Mouse (Mus musculus): ENCODE data around the gene Nploc4. TPM values are rescaled to one million over a fixed set of nuclear protein-coding genes. Genes with fewer than 3 reads are reported as not detected.

Gene Nploc4
- polyA plus RNA-seq, 1 experiment from 2014 or later: 41.3 TPM

- H3K4me1 ChIP-seq (ENCODE audit: control insufficient read depth, insufficient read depth, low read length): peaks cover 20% of the 10 kb centered on the region
- WGBS: 89% methylated on average over 5 of the region's 5 CpGs
- H3K36me3 ChIP-seq (ENCODE audit: control insufficient read depth, insufficient read depth, low read length): peaks cover 52% of the 10 kb centered on the region
- ATAC-seq (ENCODE audit: low FRiP score, low TSS enrichment): no peak
- DNase-seq: no peak
- H3K27me3 ChIP-seq (ENCODE audit: control insufficient read depth, insufficient read depth, low read length): no peaks in the 10 kb centered on the region
- H3K4me3 ChIP-seq (replicated peaks; ENCODE audit: low read depth, low read length): no peak overlapping the region
- H3K4me2 ChIP-seq (ENCODE audit: low read length): no peak overlapping the region
- H3K9ac ChIP-seq (replicated peaks; ENCODE audit: low read length): no peak overlapping the region
- no peak overlapping the region for H3K27ac ChIP-seq (replicated peaks; ENCODE audit: low read depth, low read length)
- no peaks in the 10 kb centered on the region for H3K9me3 ChIP-seq (ENCODE audit: control insufficient read depth, low read length)
Observed at GRCm38 (mm10) chr11:120464365-120464764, 26.9 kb upstream of the Nploc4 start.

GRCm38 (mm10) chr11:120463536-120463935 lies 26.0 kb upstream of the Nploc4 start:
- ATAC-seq (ENCODE audit: low FRiP score, low TSS enrichment) (no peak), DNase-seq (no peak)
- peaks cover 23% of the 10 kb centered on the region for H3K4me1 ChIP-seq (ENCODE audit: control insufficient read depth, insufficient read depth, low read length)
- H3K9ac ChIP-seq (replicated peaks; ENCODE audit: low read length): no peak overlapping the region
- H3K4me2 ChIP-seq (ENCODE audit: low read length): no peak overlapping the region
- no peak overlapping the region for H3K27ac ChIP-seq (replicated peaks; ENCODE audit: low read depth, low read length)
- H3K36me3 ChIP-seq (ENCODE audit: control insufficient read depth, insufficient read depth, low read length): peaks cover 49% of the 10 kb centered on the region
- 91% methylated on average over 2 of the region's 2 CpGs for WGBS
- H3K4me3 ChIP-seq (replicated peaks; ENCODE audit: low read depth, low read length): no peak overlapping the region
- no peaks in the 10 kb centered on the region for H3K27me3 ChIP-seq (ENCODE audit: control insufficient read depth, insufficient read depth, low read length)
- no peaks in the 10 kb centered on the region for H3K9me3 ChIP-seq (ENCODE audit: control insufficient read depth, low read length)

GRCm38 (mm10) chr11:120458847-120459597 lies 21.5 kb upstream of the Nploc4 start:
- Histone ChIP-seq H3K4me1 (ENCODE audit: control insufficient read depth, insufficient read depth, low read length) (peaks cover 17% of the 10 kb centered on the region), H3K9ac (replicated peaks; ENCODE audit: low read length) (peak overlapping the region; percentile 94), H3K4me2 (ENCODE audit: low read length) (peak overlapping the region; percentile 96), H3K9me3 (ENCODE audit: control insufficient read depth, low read length) (no peaks in the 10 kb centered on the region), H3K4me3 (replicated peaks; ENCODE audit: low read depth, low read length) (peak overlapping the region; percentile 90), H3K36me3 (ENCODE audit: control insufficient read depth, insufficient read depth, low read length) (peaks cover 36% of the 10 kb centered on the region), H3K27ac (replicated peaks; ENCODE audit: low read depth, low read length) (no peak overlapping the region), H3K27me3 (ENCODE audit: control insufficient read depth, insufficient read depth, low read length) (no peaks in the 10 kb centered on the region)
- no peak for DNase-seq
- 69% methylated on average over 6 of the region's 6 CpGs for WGBS
- ATAC-seq (ENCODE audit: low FRiP score, low TSS enrichment): no peak

GRCm38 (mm10) chr11:120457772-120458751 lies 20.6 kb upstream of the Nploc4 start, which contains the start of the genes Oxld1 and Ccdc137:
TSS of gene Oxld1 (minus strand) at chr11:120458068.
TSS of gene Ccdc137 (plus strand) at chr11:120458115.
- Histone ChIP-seq H3K27ac (replicated peaks; ENCODE audit: low read depth, low read length) (peak within 1 kb of the TSS; percentile 82), H3K9ac (replicated peaks; ENCODE audit: low read length) (peak within 1 kb of the TSS; percentile 94), H3K36me3 (ENCODE audit: control insufficient read depth, insufficient read depth, low read length) (peaks cover 27% of the 10 kb centered on the region), H3K4me2 (ENCODE audit: low read length) (peak within 1 kb of the TSS; percentile 96), H3K4me1 (ENCODE audit: control insufficient read depth, insufficient read depth, low read length) (peaks cover 17% of the 10 kb centered on the region), H3K9me3 (ENCODE audit: control insufficient read depth, low read length) (no peaks in the 10 kb centered on the region), H3K27me3 (ENCODE audit: control insufficient read depth, insufficient read depth, low read length) (no peaks in the 10 kb centered on the region), H3K4me3 (replicated peaks; ENCODE audit: low read depth, low read length) (peak within 1 kb of the TSS; percentile 90)
- 4% methylated on average over 62 of the region's 62 CpGs for WGBS
- DNase-seq: peak; percentile 93
- peak; percentile 80; the same call in 1 of the 2 replicates for ATAC-seq (ENCODE audit: low FRiP score, low TSS enrichment)

GRCm38 (mm10) chr11:120457370-120457769 lies 19.9 kb upstream of the Nploc4 start:
- peak overlapping the region; percentile 90 for H3K4me3 ChIP-seq (replicated peaks; ENCODE audit: low read depth, low read length)
- WGBS: 36% methylated on average over 14 of the region's 14 CpGs
- no peaks in the 10 kb centered on the region for H3K9me3 ChIP-seq (ENCODE audit: control insufficient read depth, low read length)
- H3K4me1 ChIP-seq (ENCODE audit: control insufficient read depth, insufficient read depth, low read length): peaks cover 17% of the 10 kb centered on the region
- DNase-seq (no peak), ATAC-seq (ENCODE audit: low FRiP score, low TSS enrichment) (no peak)
- peak overlapping the region; percentile 96 for H3K4me2 ChIP-seq (ENCODE audit: low read length)
- no peaks in the 10 kb centered on the region for H3K27me3 ChIP-seq (ENCODE audit: control insufficient read depth, insufficient read depth, low read length)
- H3K36me3 ChIP-seq (ENCODE audit: control insufficient read depth, insufficient read depth, low read length): peaks cover 21% of the 10 kb centered on the region
- peak overlapping the region; percentile 94 for H3K9ac ChIP-seq (replicated peaks; ENCODE audit: low read length)
- H3K27ac ChIP-seq (replicated peaks; ENCODE audit: low read depth, low read length): peak overlapping the region; percentile 82

GRCm38 (mm10) chr11:120455413-120455812 lies 17.9 kb upstream of the Nploc4 start:
- WGBS: 94% methylated on average over 7 of the region's 7 CpGs
- Histone ChIP-seq H3K4me1 (ENCODE audit: control insufficient read depth, insufficient read depth, low read length) (peaks cover 17% of the 10 kb centered on the region), H3K4me3 (replicated peaks; ENCODE audit: low read depth, low read length) (no peak overlapping the region), H3K9me3 (ENCODE audit: control insufficient read depth, low read length) (no peaks in the 10 kb centered on the region), H3K36me3 (ENCODE audit: control insufficient read depth, insufficient read depth, low read length) (peaks cover 3% of the 10 kb centered on the region; the same call in 1 of the 2 replicates), H3K4me2 (ENCODE audit: low read length) (no peak overlapping the region), H3K27ac (replicated peaks; ENCODE audit: low read depth, low read length) (no peak overlapping the region), H3K27me3 (ENCODE audit: control insufficient read depth, insufficient read depth, low read length) (no peaks in the 10 kb centered on the region), H3K9ac (replicated peaks; ENCODE audit: low read length) (no peak overlapping the region)
- ATAC-seq (ENCODE audit: low FRiP score, low TSS enrichment) (no peak), DNase-seq (no peak)

GRCm38 (mm10) chr11:120454965-120455364 lies 17.5 kb upstream of the Nploc4 start:
- no peaks in the 10 kb centered on the region for H3K9me3 ChIP-seq (ENCODE audit: control insufficient read depth, low read length)
- no peaks in the 10 kb centered on the region for H3K27me3 ChIP-seq (ENCODE audit: control insufficient read depth, insufficient read depth, low read length)
- H3K9ac ChIP-seq (replicated peaks; ENCODE audit: low read length): no peak overlapping the region
- H3K4me3 ChIP-seq (replicated peaks; ENCODE audit: low read depth, low read length): no peak overlapping the region
- H3K4me2 ChIP-seq (ENCODE audit: low read length): no peak overlapping the region
- peaks cover 17% of the 10 kb centered on the region for H3K4me1 ChIP-seq (ENCODE audit: control insufficient read depth, insufficient read depth, low read length)
- no peak for DNase-seq
- no peak overlapping the region for H3K27ac ChIP-seq (replicated peaks; ENCODE audit: low read depth, low read length)
- no peak for ATAC-seq (ENCODE audit: low FRiP score, low TSS enrichment)
- 95% methylated on average over 4 of the region's 4 CpGs for WGBS
- H3K36me3 ChIP-seq (ENCODE audit: control insufficient read depth, insufficient read depth, low read length): peaks cover under 1% of the 10 kb centered on the region; the same call in 1 of the 2 replicates

GRCm38 (mm10) chr11:120453306-120453705 lies 15.8 kb upstream of the Nploc4 start, which contains the start of gene Pde6g:
TSS of gene Pde6g (minus strand) at chr11:120453500.
- H3K9ac ChIP-seq (replicated peaks; ENCODE audit: low read length): no peak within 1 kb of the TSS; the same call in 1 of the 2 replicates
- WGBS: 88% methylated on average over 4 of the region's 4 CpGs

More at GRCm38 (mm10) chr11:120453306-120453705, 15.8 kb upstream of the Nploc4 start, which contains the start of gene Pde6g:
- Histone ChIP-seq H3K4me2 (ENCODE audit: low read length) (no peak within 1 kb of the TSS), H3K4me3 (replicated peaks; ENCODE audit: low read depth, low read length) (no peak within 1 kb of the TSS), H3K4me1 (ENCODE audit: control insufficient read depth, insufficient read depth, low read length) (peaks cover 8% of the 10 kb centered on the region), H3K9me3 (ENCODE audit: control insufficient read depth, low read length) (no peaks in the 10 kb centered on the region), H3K27me3 (ENCODE audit: control insufficient read depth, insufficient read depth, low read length) (no peaks in the 10 kb centered on the region), H3K27ac (replicated peaks; ENCODE audit: low read depth, low read length) (no peak within 1 kb of the TSS), H3K36me3 (ENCODE audit: control insufficient read depth, insufficient read depth, low read length) (no peaks in the 10 kb centered on the region)
- DNase-seq: no peak
- no peak for ATAC-seq (ENCODE audit: low FRiP score, low TSS enrichment)
